Comparison of ENCODE assay signal across 8 mouse cellular contexts in the genomic region with DNA sequence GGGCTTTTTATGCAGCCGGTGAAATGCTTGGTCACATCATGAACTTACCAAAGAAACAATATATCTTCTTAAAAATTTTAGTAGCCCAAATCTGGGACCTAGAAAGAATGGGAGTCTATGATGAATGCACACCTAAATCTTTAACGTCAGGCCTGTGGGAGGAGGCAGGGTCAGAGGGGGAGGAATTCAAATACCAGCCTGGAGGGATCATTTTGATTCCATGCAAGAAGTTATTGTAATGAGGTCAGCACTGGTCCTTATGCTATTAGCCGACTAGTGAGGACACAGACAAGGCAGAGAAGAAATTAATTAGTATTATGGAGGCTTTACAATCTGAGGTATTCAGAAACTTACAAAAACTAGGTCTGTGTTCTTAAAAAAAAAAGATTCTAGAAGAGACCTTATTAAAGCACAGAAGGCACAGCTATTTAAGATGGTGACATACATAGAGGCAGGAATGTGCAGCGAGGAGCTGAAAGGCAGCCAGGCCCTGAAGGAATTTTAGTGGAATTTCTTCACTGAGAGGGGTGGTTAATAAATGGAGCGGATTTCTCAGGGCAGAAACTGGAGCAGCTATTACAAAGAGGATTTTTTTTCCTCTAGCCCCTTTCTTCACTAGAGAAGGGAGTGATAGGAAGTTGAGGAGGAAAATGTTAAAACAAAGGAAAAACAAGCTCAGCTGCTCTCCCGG.
DNase-seq lines count a peak whose midpoint lies in the region; ATAC-seq and TF ChIP-seq lines count a peak whose summit lies in the region.
"Had no signal": no experiment of that assay in that cellular context is flagged by ENCODE, and none has a peak within 500 bp of the region (broad histone marks: within the 10 kb centered on the region; RNA-seq: fewer than 3 reads in every experiment).

No protein-coding gene starts in this region.

- in situ Hi-C loops in Patski (cut with MboI; ENCODE audit: low pct_unique_long_range_greater_than_20kb): no loop called here

- CTCF ChIA-PET in Patski (lab: Charles Lee): no interaction called here

- WGBS in heart, postnatal 0 days: 33% methylated on average over 6 of the region's 6 CpGs

- no peaks in the 10 kb centered on the region for H3K27me3 ChIP-seq in heart, postnatal 0 days (ENCODE audit: control insufficient read depth, insufficient read depth, low read length)
- no peaks in the 10 kb centered on the region for H3K27me3 ChIP-seq in Patski

- TF ChIP-seq EP300 in heart, postnatal 0 days (IDR thresholded peaks at IDR 0.05; ENCODE audit: low read depth): no peak

- H3K9ac ChIP-seq in heart, postnatal 0 days (replicated peaks; ENCODE audit: low read depth, low read length): no peak overlapping the region

- ATAC-seq in heart, postnatal 0 days (ENCODE audit: insufficient read depth, low read depth): no peak
- no peak for ATAC-seq in Patski

- TF ChIP-seq CTCF in heart, postnatal 0 days (IDR thresholded peaks at IDR 0.05; ENCODE audit: low read depth): no peak
- no peak for TF ChIP-seq CTCF in Patski (IDR thresholded peaks at IDR 0.05)

- H3K27ac ChIP-seq in heart, postnatal 0 days (ENCODE audit: low read depth): 0 out of 2 replicates have a peak overlapping the region, but pooled peaks have one; percentile 20

- no peak overlapping the region for H3K4me2 ChIP-seq in heart, postnatal 0 days (ENCODE audit: low read depth, low read length)

- peak; percentile 47 for DNase-seq in heart, postnatal 0 days (ENCODE audit: low spot score)
- no peak for DNase-seq in heart, adult 9 months (ENCODE audit: low spot score in 2 of 2)
- peak; percentile 7 for DNase-seq in Patski (ENCODE audit: low read depth, low spot score)
- DNase-seq in embryo, embryonic 11.5 days (ENCODE audit: low read depth, low spot score): peak; percentile 26
- DNase-seq in kidney, postnatal 10 days: peak; percentile 50
- no peak for DNase-seq in MN1 (ENCODE audit: low spot score)
- DNase-seq in left cerebral cortex, adult 11 months (ENCODE audit: low spot score): no peak
- DNase-seq: liver had no signal

- H3K4me3 ChIP-seq in heart, postnatal 0 days (ENCODE audit: low read depth, low read length): no peak overlapping the region

- H3K9me3 ChIP-seq in heart, postnatal 0 days (replicated peaks; ENCODE audit: control insufficient read depth, low read length): no peaks in the 10 kb centered on the region

- peaks cover 12% of the 10 kb centered on the region; the same call in 1 of the 2 replicates for H3K4me1 ChIP-seq in heart, postnatal 0 days (ENCODE audit: control insufficient read depth, insufficient read depth)

- H3K36me3 ChIP-seq in heart, postnatal 0 days (replicated peaks; ENCODE audit: control insufficient read depth, insufficient read depth, low read length): no peaks in the 10 kb centered on the region

- POLR2A ChIA-PET in Patski (lab: Charles Lee): no interaction called here

Comparison
In these comparisons a context has a peak if more than half of its experiments do, and no peak if none do; other contexts are left out.
1. DNase-seq: peak in heart, postnatal 0 days (single experiment), Patski (single experiment), embryo, embryonic 11.5 days (single experiment) and kidney, postnatal 10 days (single experiment); none in heart, adult 9 months (0 of 2), MN1 (single experiment) and left cerebral cortex, adult 11 months (single experiment).